Mouse (Mus musculus) adrenal gland, postnatal 4 days (tissue): ENCODE data around the gene Zfp687. TPM values are rescaled to one million over a fixed set of nuclear protein-coding genes. Genes with fewer than 3 reads are reported as not detected.

Experiments used
- DNase-seq, 2 experiments: peaks; one replicate each; pipeline ENCODE4 v3.0.0; 2021 to 2022; ENCODE audit warnings: low spot score in 2 of 2, mixed read lengths in 2 of 2
- total RNA-seq, 2 experiments: library from RNA; stranded (reverse); gene quantifications; 2 replicates each; pipeline ENCODE4 v1.2.3; 2021

The Zfp687 gene
- total RNA-seq, 2 experiments from 2014 or later: 76.5 to 81.4 TPM

- no peak for DNase-seq
Measured at GRCm38 (mm10) chr3:95018741-95019140, 3.5 kb upstream of the Zfp687 start.

GRCm38 (mm10) chr3:95016532-95017056 lies 1.3 kb upstream of the Zfp687 start:
- no peak for DNase-seq

GRCm38 (mm10) chr3:95015891-95016531 lies 763 bp upstream of the Zfp687 start:
- peak; percentile 77 to 89 for DNase-seq

GRCm38 (mm10) chr3:95014428-95015151 lies 658 bp downstream of the Zfp687 start:
- peak in 1 of 2 experiments; percentile 43 for DNase-seq

- no peak for DNase-seq
Measured at GRCm38 (mm10) chr3:95013699-95014427, 1.4 kb downstream of the Zfp687 start.

GRCm38 (mm10) chr3:95012982-95013381 lies 2.3 kb downstream of the Zfp687 start:
- no peak for DNase-seq

- DNase-seq: no peak
Measured at GRCm38 (mm10) chr3:95010396-95010795, 4.9 kb downstream of the Zfp687 start.

- DNase-seq: peak in 1 of 2 experiments; percentile 3
Measured at GRCm38 (mm10) chr3:95007706-95008105, 7.5 kb downstream of the Zfp687 start.

GRCm38 (mm10) chr3:95005651-95006050 lies 9.6 kb downstream of the Zfp687 start:
- no peak for DNase-seq

GRCm38 (mm10) chr3:95003273-95003672 lies 12.0 kb downstream of the Zfp687 start:
- no peak for DNase-seq

- DNase-seq: no peak
Measured at GRCm38 (mm10) chr3:95002569-95002968, 12.7 kb downstream of the Zfp687 start.

- DNase-seq: peak; percentile 52 to 58
Measured at GRCm38 (mm10) chr3:94996946-94997345, 18.3 kb downstream of the Zfp687 start.

GRCm38 (mm10) chr3:94989159-94989761 lies 26.0 kb downstream of the Zfp687 start:
- DNase-seq: no peak

GRCm38 (mm10) chr3:94987578-94987977 lies 27.7 kb downstream of the Zfp687 start:
- no peak for DNase-seq

- no peak for DNase-seq
Measured at GRCm38 (mm10) chr3:94985513-94985912, 29.7 kb downstream of the Zfp687 start.

GRCm38 (mm10) chr3:94984312-94984711 lies 30.9 kb downstream of the Zfp687 start:
- DNase-seq: no peak

- peak; percentile 59 to 79 for DNase-seq
Measured at GRCm38 (mm10) chr3:94974528-94975422, 40.5 kb downstream of the Zfp687 start, which contains the start of gene Pi4kb. Gene Pi4kb, plus strand, starts transcription at chr3:94974731.

GRCm38 (mm10) chr3:94974026-94974527 lies 41.2 kb downstream of the Zfp687 start:
- DNase-seq: no peak

GRCm38 (mm10) chr3:94973620-94974019 lies 41.6 kb downstream of the Zfp687 start:
- DNase-seq: no peak

- DNase-seq: no peak
Measured at GRCm38 (mm10) chr3:94972552-94972951, 42.7 kb downstream of the Zfp687 start.
